Mouse (Mus musculus) hindbrain, embryonic 10.5 days (tissue): ENCODE data around the gene Thada. TPM values are rescaled to one million over a fixed set of nuclear protein-coding genes. Genes with fewer than 3 reads are reported as not detected.
A peak's percentile ranks its signal among the peaks of the same experiment; 100 is the strongest.

Experiments
- DNase-seq: peaks from one replicate; pipeline ENCODE4 v3.0.0-alpha.2; 2017; ENCODE audit warnings: low spot score
- H3K27ac ChIP-seq: fragments of 300-500 bp; sonication (generic); 2 replicates; pipeline ENCODE4 v1.5.1; 2016; ENCODE audit warnings: mild to moderate bottlenecking, moderate library complexity
- H3K27me3 ChIP-seq: fragments of 300-500 bp; sonication (generic); 2 replicates; pipeline ENCODE4 v1.6.1; 2016; ENCODE audit warnings: mild to moderate bottlenecking; ENCODE audit not compliant: poor library complexity, insufficient read depth, severe bottlenecking
- H3K36me3 ChIP-seq: fragments of 300-500 bp; sonication (generic); 2 replicates; pipeline ENCODE4 v1.6.1; 2016; ENCODE audit warnings: mild to moderate bottlenecking, moderate library complexity
- H3K4me1 ChIP-seq: fragments of 300-500 bp; sonication (generic); replicated peaks from 2 replicates; pipeline ENCODE4 v1.6.1; 2016; ENCODE audit warnings: mild to moderate bottlenecking
- H3K4me3 ChIP-seq: fragments of 300-500 bp; sonication (generic); 2 replicates; pipeline ENCODE4 v1.5.1; 2016; ENCODE audit warnings: mild to moderate bottlenecking, moderate library complexity
- H3K9me3 ChIP-seq: fragments of 300-500 bp; sonication (generic); 2 replicates; pipeline ENCODE4 v1.6.1; 2016; ENCODE audit warnings: mild to moderate bottlenecking, moderate library complexity
- WGBS: fragments of 180-500 bp; shearing (Covaris S2); methylation state at CpG from one replicate; pipeline ENCODE4 v1.1.7; 2016; 5-methylcytosine and 5-hydroxymethylcytosine counted together
- polyA plus RNA-seq: library from polyadenylated mRNA; unstranded; fragments of >200 nt; fragmentation: Nextera tagmentation; extraction: Ambion mirVana; gene quantifications from 2 replicates; pipeline ENCODE4 v1.2.1, GENCODE M21; 2016

Thada gene
- polyA plus RNA-seq, 1 experiment from 2014 or later: 10.6 TPM

DNA sequence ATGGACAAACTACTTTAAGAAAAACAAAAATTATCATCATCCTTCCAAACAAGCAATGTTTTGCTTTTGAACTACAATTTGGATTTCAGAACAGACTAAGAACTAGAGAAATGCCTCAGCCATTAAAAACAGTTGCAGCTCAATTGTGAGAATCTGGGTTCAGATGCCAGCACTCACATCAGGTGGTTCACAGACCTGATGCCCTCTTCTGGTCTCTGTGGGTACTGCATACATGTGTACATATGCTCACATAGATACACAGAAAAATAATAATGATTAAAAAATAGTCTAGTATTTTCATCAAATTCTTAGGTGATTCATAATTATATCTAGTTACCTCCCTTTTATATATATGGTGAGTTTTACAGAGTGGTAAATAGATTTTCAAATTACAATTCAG lies 81.3 kb downstream of the Thada start:
- Histone ChIP-seq H3K9me3 (peaks cover 6% of the 10 kb centered on the region; the same call in 1 of the 2 replicates), H3K27ac (no peak overlapping the region), H3K4me3 (no peak overlapping the region), H3K36me3 (peaks cover 64% of the 10 kb centered on the region), H3K4me1 (no peaks in the 10 kb centered on the region), H3K27me3 (no peaks in the 10 kb centered on the region)
- DNase-seq: no peak

DNA sequence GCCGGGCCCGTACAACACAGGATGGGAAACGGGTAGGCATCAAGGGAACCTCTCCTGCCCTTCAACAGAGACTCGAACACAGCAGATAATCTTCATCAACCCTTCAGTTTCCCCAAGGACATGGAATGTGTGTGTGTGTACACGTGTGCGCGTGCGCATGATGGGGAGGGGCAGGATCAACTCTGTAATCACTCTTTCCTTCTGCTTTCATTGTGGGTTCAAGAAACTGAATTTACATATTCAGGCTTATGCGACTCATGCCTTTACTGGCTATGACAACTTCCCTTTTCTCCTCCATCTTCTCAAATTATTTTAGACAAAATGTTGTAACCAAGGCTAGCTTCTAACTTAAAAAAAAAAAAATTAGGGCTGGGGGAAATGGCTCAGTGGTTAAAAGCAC lies 85.7 kb downstream of the Thada start:
- H3K9me3 ChIP-seq: peaks cover 6% of the 10 kb centered on the region; the same call in 1 of the 2 replicates
- no peak for DNase-seq
- 95% methylated on average over 9 of the region's 9 CpGs for WGBS
- H3K4me3 ChIP-seq: no peak overlapping the region
- no peaks in the 10 kb centered on the region for H3K27me3 ChIP-seq
- H3K27ac ChIP-seq: no peak overlapping the region
- peaks cover 62% of the 10 kb centered on the region for H3K36me3 ChIP-seq
- no peaks in the 10 kb centered on the region for H3K4me1 ChIP-seq

DNA sequence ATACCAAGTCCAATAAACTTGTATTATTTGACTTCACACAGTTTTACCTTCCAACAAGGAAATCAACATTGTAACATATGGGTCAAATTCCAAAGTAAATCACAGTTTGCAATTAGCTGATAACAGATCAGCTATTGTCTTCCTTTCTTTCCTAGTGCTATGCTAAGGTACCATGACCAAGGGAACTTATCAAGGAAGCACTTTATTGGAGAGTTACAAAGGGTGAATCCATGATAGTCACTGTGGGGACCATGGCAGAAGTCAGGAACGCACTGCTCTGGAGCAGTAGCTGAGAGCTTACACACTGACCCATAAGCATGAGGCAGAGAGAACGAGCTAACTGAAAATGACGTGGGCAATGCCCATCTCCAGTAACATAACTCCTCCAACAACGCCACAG lies 89.1 kb downstream of the Thada start:
- 94% methylated on average over 4 of the region's 4 CpGs for WGBS
- DNase-seq: no peak
- H3K4me1 ChIP-seq: 0 out of 2 replicates have a peak, but pooled peaks cover 6% of the 10 kb centered on the region
- no peak overlapping the region for H3K4me3 ChIP-seq
- H3K27ac ChIP-seq: no peak overlapping the region
- no peaks in the 10 kb centered on the region for H3K9me3 ChIP-seq
- H3K36me3 ChIP-seq: peaks cover 38% of the 10 kb centered on the region
- no peaks in the 10 kb centered on the region for H3K27me3 ChIP-seq

DNA sequence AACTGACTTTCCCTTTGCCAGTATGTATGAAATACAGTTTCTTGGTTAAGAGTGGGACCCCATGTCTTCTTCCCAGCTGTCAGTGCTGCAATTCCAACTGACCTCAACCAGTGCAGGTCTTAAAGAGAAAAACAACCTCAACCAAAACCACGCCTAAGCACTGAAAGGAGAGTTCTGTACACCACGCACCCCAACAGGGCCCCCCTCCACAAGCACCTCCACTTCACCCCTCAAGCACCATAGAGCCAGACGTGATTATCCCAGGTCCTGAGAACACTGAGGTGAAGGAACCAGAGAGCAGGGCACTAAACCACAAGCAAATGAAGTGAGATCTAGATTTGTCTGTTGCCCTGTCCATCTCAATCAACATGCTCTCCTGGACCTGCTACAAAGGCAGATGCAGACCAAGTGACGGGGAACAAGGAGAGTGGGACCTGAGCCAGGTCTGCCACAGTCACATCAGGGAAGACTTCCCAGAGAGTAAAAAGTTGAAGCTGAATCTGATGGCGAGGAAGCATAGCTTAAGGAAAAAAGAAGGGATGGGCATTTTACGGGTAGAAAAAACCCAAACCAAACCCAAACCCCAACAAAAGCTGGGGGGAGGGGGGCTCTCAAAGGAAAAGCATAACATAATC lies 93.5 kb downstream of the Thada start:
- no peak overlapping the region for H3K27ac ChIP-seq
- WGBS: 86% methylated on average over 6 of the region's 6 CpGs
- H3K27me3 ChIP-seq: no peaks in the 10 kb centered on the region
- H3K4me3 ChIP-seq: no peak overlapping the region
- H3K36me3 ChIP-seq: peaks cover 26% of the 10 kb centered on the region
- H3K4me1 ChIP-seq: peaks cover 19% of the 10 kb centered on the region
- DNase-seq: no peak
- no peaks in the 10 kb centered on the region for H3K9me3 ChIP-seq

DNA sequence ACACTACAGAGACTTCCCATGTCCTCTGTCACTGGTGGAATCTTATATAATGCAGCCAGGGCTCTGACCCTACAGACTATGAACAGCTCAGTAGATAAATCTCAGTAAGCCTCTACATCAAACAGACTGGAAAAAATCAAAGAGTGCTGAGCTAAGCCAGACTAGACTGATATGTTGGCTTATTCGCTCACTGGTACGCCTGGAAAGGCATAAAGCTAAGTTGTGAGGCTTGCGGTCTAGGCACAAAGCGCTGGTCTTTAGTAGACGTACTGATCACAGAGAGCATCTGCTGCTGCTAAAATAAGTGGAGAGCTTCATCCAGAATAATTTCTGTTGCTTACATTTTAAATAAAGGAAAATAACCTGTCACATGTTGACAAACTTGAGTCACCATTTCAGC lies 95.6 kb downstream of the Thada start:
- Histone ChIP-seq H3K27me3 (no peaks in the 10 kb centered on the region), H3K4me3 (no peak overlapping the region), H3K36me3 (peaks cover 15% of the 10 kb centered on the region), H3K4me1 (peaks cover 27% of the 10 kb centered on the region), H3K27ac (no peak overlapping the region), H3K9me3 (no peaks in the 10 kb centered on the region)
- DNase-seq: no peak
- WGBS: 94% methylated on average over 5 of the region's 5 CpGs

DNA sequence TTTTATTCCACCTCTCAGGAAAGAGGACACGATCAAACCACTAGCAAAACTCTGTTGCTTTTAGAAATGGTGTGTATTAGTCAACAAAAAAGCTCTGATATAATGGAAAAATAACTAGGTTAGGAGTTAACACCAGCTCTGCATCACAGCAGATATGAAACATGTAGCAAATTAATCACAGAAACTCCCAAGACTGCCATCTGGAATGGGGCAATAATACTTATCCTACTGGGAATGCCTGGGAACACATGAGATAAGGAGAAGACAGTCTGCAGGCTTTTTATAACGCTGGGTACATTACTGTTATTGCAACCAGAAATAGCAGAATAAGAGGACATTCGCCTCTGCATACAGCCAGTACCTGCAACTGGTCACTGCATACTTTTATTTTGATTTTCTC lies 96.2 kb downstream of the Thada start:
- no peak overlapping the region; the same call in 1 of the 2 replicates for H3K27ac ChIP-seq
- H3K4me1 ChIP-seq: peaks cover 33% of the 10 kb centered on the region
- no peak overlapping the region for H3K4me3 ChIP-seq
- no peaks in the 10 kb centered on the region for H3K27me3 ChIP-seq
- no peak for DNase-seq
- 91% methylated on average over 3 of the region's 3 CpGs for WGBS
- H3K36me3 ChIP-seq: peaks cover 13% of the 10 kb centered on the region; the same call in 1 of the 2 replicates
- H3K9me3 ChIP-seq: no peaks in the 10 kb centered on the region

DNA sequence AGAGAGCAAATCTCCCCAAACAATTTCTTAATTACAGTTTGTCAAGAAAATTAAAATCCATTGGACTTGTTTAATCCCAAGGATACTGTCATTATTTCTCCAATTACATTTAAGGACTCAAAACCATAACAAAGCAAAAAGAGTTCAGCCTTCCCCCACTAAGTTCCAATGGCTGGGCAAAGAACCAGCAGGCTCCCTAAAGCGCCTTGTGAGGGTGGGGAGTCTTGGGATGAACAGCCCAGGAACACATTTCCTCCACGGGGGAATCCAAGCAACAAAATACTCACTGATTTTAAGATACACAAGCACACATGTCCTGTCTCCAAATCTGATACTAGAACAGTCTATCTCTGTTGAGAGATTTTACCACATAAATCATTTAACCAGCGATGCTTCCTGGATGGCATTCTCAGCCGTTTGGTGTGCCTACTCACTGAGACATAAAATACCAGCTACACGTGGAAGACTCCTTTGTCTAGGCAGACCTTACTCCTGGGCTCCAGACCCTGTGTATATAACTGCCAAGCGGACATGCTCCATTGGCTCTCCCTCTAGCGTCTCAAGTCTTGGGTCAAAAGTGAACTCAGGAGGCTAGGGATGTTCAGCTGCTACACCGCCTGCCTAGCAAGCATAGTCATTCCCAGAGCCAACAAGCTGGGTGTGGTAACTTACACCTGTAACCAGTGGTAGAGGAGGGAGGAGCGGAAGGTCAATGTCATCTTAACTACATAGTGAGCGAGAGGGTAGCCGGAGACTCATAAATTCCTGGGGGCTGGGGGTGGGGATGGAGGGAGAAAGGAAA lies 97.6 kb downstream of the Thada start:
- peaks cover 13% of the 10 kb centered on the region for H3K36me3 ChIP-seq
- peaks cover 47% of the 10 kb centered on the region for H3K4me1 ChIP-seq
- H3K9me3 ChIP-seq: no peaks in the 10 kb centered on the region
- no peak overlapping the region for H3K4me3 ChIP-seq
- no peaks in the 10 kb centered on the region for H3K27me3 ChIP-seq
- WGBS: 77% methylated on average over 11 of the region's 11 CpGs
- H3K27ac ChIP-seq: peak overlapping the region; percentile 57; the same call in 1 of the 2 replicates
- DNase-seq: no peak

DNA sequence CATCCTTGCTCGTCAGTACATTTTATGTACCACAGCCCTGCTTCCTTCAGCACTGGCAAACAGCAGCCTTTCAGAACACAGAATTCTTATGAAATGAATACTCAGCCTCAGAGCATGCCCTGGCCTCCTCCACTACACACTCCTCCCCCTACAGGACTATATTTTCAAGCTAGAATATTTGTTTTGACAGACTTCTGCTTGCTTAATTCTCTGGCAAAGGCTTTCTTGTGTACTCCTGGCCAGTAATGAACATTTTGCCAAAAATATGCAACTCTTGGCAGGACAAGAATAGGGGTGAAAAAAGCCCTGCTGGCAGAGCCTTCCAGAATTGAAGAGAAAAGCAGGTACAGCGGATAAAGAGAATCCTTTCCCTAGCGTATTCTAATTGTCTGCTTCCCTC lies 98.3 kb downstream of the Thada start:
- Histone ChIP-seq H3K9me3 (no peaks in the 10 kb centered on the region), H3K27ac (peak overlapping the region; percentile 53; the same call in 1 of the 2 replicates), H3K4me1 (peaks cover 53% of the 10 kb centered on the region), H3K4me3 (no peak overlapping the region), H3K27me3 (no peaks in the 10 kb centered on the region), H3K36me3 (peaks cover 12% of the 10 kb centered on the region)
- no peak for DNase-seq
- 78% methylated on average over 3 of the region's 3 CpGs for WGBS

DNA sequence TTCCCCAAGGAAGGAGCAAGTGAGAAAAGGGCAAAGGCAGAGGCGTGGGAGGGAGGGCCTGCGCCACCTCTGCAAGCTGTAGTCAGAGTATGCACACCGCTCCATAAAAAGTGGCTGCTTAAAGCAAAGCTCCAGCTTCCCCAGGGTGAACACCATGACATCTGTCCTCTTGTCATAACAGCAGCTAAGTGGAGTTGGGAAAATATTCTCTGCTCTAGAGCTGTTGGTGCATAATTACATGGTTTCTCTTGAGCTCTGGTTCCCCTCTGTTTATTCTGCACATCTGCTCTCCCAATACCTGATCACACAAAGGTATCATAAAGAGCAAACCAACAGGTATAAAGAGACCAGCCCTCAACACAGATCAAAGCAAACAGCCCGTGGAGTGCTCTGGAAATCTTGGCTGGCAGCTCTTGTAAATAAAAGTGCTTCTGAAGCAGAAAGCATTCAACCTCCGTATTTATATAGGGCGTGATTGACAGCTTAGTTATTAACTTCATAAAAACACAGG lies 100.2 kb downstream of the Thada start:
- DNase-seq: peak; percentile 27
- H3K36me3 ChIP-seq: no peaks in the 10 kb centered on the region; the same call in 1 of the 2 replicates
- H3K4me3 ChIP-seq: no peak overlapping the region
- no peaks in the 10 kb centered on the region for H3K9me3 ChIP-seq
- WGBS: 54% methylated on average over 6 of the region's 6 CpGs
- H3K27ac ChIP-seq: peak overlapping the region; percentile 77
- no peaks in the 10 kb centered on the region for H3K27me3 ChIP-seq
- H3K4me1 ChIP-seq: peaks cover 53% of the 10 kb centered on the region

DNA sequence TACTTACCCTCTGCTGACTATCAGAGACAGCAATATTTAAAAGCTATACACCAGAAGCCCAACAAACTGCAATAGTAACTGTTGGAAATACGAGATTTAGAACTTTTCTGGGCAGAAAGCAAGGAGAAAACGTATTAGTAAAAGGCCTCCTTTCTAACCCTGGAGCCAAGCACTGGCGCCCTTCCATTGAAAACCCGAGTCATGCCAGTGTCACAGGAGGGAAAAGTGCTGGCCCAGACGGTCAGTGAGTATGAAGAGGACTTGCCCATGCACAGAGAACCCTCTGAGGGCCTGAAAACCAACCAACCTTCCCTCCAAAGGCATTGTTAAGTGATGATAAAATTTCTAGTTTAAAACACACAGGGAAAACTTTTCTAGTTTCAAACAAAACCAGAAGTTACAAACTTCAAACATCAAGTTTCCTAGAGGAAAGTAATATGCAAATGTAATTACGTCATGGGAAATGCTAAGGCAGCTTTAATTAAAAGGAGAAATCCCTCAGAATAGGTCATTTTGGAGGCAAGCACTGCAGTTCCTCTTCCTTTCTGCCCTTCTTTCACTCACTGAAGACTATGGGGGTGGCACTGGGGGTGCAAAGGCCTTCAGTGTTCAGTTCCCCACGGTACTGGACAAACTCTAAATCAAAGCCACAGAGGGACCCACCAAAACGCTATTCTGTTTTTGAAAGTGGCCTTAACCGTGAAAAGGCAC lies 100.8 kb downstream of the Thada start:
- Histone ChIP-seq H3K27me3 (no peaks in the 10 kb centered on the region), H3K4me3 (no peak overlapping the region)

DNA sequence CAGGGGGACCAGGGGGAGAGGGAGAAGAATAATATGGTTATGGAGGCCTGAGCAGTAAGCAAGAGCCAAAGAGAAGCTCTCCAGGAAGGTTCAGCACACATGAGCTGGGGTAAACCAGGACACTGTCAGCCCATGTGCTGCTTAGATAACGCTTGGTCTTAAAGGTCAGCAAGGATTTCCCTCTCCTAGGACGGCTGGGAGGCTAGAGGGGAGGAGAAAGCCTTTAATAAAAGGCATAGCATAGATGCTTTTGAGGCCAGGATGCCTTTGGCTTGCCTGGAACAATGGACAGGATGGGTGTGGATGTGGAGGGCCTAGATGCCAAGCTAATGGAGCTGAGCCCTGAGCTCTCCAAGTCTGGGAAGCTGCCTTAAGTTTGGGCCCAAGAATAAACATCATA lies 102.6 kb downstream of the Thada start:
- Histone ChIP-seq H3K27me3 (no peaks in the 10 kb centered on the region), H3K27ac (peak overlapping the region; percentile 77), H3K4me3 (no peak overlapping the region), H3K36me3 (peaks cover 13% of the 10 kb centered on the region; the same call in 1 of the 2 replicates), H3K9me3 (no peaks in the 10 kb centered on the region), H3K4me1 (peaks cover 44% of the 10 kb centered on the region)
- DNase-seq: no peak
- WGBS: 30% methylated on average over 2 of the region's 2 CpGs

More for the DNA sequence above, 100.8 kb downstream of the Thada start:
- 70% methylated on average over 9 of the region's 9 CpGs for WGBS
- Histone ChIP-seq H3K27ac (peak overlapping the region; percentile 77), H3K9me3 (no peaks in the 10 kb centered on the region), H3K4me1 (peaks cover 53% of the 10 kb centered on the region), H3K36me3 (no peaks in the 10 kb centered on the region; the same call in 1 of the 2 replicates)
- DNase-seq: no peak

DNA sequence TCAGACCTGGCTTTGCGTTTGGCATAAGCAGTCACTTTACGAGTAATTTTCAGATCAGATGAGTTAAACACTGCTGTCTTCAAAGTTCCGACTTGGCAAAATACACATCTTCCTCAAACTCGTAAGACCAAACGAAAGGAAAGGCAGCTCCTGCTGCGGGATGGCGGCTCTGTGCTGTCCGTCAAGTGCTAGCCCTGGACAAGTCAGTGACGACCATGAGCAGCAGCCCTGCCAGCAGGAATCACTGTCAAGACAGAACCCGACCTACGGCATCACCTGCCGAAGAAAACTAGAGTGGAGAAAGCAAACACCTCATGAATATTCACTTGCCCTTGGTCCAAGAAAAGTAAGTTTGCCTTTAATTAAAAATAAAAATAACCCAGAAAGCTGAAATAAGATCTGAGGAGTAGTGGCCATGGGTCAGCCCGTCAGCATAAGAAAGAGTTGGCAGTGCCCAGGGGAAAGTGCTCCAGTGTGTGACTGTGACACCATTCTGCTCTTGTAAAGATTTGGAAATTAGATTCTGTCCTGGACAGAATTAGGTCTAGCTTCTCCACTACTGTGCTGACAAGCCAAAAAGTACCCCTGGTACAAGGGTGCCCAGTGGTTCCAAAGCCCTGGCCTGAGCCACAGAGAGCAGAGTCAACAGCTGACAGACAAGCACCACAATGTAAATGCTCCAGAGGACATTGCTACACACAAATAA lies 103.3 kb downstream of the Thada start:
- 85% methylated on average over 13 of the region's 13 CpGs for WGBS
- peaks cover 42% of the 10 kb centered on the region for H3K4me1 ChIP-seq
- peaks cover 13% of the 10 kb centered on the region; the same call in 1 of the 2 replicates for H3K36me3 ChIP-seq
- H3K27me3 ChIP-seq: no peaks in the 10 kb centered on the region
- H3K27ac ChIP-seq: peak overlapping the region; percentile 77
- no peaks in the 10 kb centered on the region for H3K9me3 ChIP-seq
- H3K4me3 ChIP-seq: no peak overlapping the region
- DNase-seq: no peak
